Mouse (Mus musculus): Measurements from ENCODE around the gene Vezt. TPM values are rescaled to one million over a fixed set of nuclear protein-coding genes. Genes with fewer than 3 reads are reported as not detected.

Vezt gene
- polyA plus RNA-seq, 1 experiment from 2014 or later: 70.2 TPM

GRCm38 (mm10) chr10:93907376-93907775 lies 128.2 kb downstream of the Vezt start:
- H3K4me3 ChIP-seq (ENCODE audit: low read depth, low read length): no peak overlapping the region
- H3K9ac ChIP-seq (ENCODE audit: low read length): no peak overlapping the region
- H3K27ac ChIP-seq (ENCODE audit: low read depth, low read length): no peak overlapping the region
- H3K27me3 ChIP-seq (replicated peaks; ENCODE audit: control insufficient read depth, insufficient read depth, low read length): no peaks in the 10 kb centered on the region
- H3K4me2 ChIP-seq (ENCODE audit: low read length): no peak overlapping the region
- 55% methylated on average over 10 of the region's 10 CpGs for WGBS
- DNase-seq (ENCODE audit: low spot score) (no peak), ATAC-seq (no peak)
- no peaks in the 10 kb centered on the region for H3K9me3 ChIP-seq (replicated peaks; ENCODE audit: control insufficient read depth, low read length)
- H3K4me1 ChIP-seq (ENCODE audit: control insufficient read depth, insufficient read depth, low read length): no peaks in the 10 kb centered on the region
- H3K36me3 ChIP-seq (ENCODE audit: control insufficient read depth, insufficient read depth, low read length): no peaks in the 10 kb centered on the region

DNA sequence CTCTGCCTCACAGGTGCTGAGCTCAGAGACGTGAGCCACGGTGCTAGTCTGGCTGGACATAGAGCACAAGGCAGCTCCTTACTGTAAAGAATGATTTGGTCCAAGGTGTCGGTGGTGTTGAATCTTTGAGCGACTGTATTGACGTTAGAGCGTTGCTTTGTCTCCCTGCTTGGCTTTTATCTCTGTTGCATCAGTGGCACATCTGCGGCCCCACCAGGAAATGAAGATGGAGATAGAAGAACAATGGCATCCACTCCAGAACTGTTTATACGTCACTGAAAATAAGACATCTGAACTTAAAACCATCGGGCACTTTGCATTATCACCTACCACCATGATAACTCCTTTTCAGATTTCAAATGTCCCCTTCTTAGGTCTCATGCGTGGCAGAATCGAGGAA lies 135.7 kb downstream of the Vezt start:
- Histone ChIP-seq H3K27ac (ENCODE audit: low read depth, low read length) (no peak overlapping the region), H3K4me1 (ENCODE audit: control insufficient read depth, insufficient read depth, low read length) (no peaks in the 10 kb centered on the region), H3K9me3 (replicated peaks; ENCODE audit: control insufficient read depth, low read length) (no peaks in the 10 kb centered on the region), H3K4me3 (ENCODE audit: low read depth, low read length) (no peak overlapping the region), H3K4me2 (ENCODE audit: low read length) (no peak overlapping the region), H3K9ac (ENCODE audit: low read length) (no peak overlapping the region), H3K36me3 (ENCODE audit: control insufficient read depth, insufficient read depth, low read length) (no peaks in the 10 kb centered on the region), H3K27me3 (replicated peaks; ENCODE audit: control insufficient read depth, insufficient read depth, low read length) (no peaks in the 10 kb centered on the region)
- DNase-seq (ENCODE audit: low spot score) (no peak), ATAC-seq (no peak)
- 92% methylated on average over 11 of the region's 11 CpGs for WGBS

GRCm38 (mm10) chr10:93899303-93899702 lies 136.3 kb downstream of the Vezt start:
- H3K4me1 ChIP-seq (ENCODE audit: control insufficient read depth, insufficient read depth, low read length): no peaks in the 10 kb centered on the region
- no peak for ATAC-seq
- 74% methylated on average over 2 of the region's 2 CpGs for WGBS

GRCm38 (mm10) chr10:93897043-93897646 lies 138.5 kb downstream of the Vezt start, which contains the start of gene Metap2:
Gene Metap2 (minus strand): TSS chr10:93897093.
- Histone ChIP-seq H3K27me3 (replicated peaks; ENCODE audit: control insufficient read depth, insufficient read depth, low read length) (no peaks in the 10 kb centered on the region), H3K4me2 (ENCODE audit: low read length) (no peak within 1 kb of the TSS), H3K4me1 (ENCODE audit: control insufficient read depth, insufficient read depth, low read length) (no peaks in the 10 kb centered on the region), H3K36me3 (ENCODE audit: control insufficient read depth, insufficient read depth, low read length) (no peaks in the 10 kb centered on the region), H3K27ac (ENCODE audit: low read depth, low read length) (no peak within 1 kb of the TSS), H3K9me3 (replicated peaks; ENCODE audit: control insufficient read depth, low read length) (no peaks in the 10 kb centered on the region), H3K4me3 (ENCODE audit: low read depth, low read length) (no peak within 1 kb of the TSS), H3K9ac (ENCODE audit: low read length) (no peak within 1 kb of the TSS)
- ATAC-seq: no peak
- WGBS: 63% methylated on average over 7 of the region's 7 CpGs
- no peak for DNase-seq (ENCODE audit: low spot score)

More at GRCm38 (mm10) chr10:93899303-93899702, 136.3 kb downstream of the Vezt start:
- no peak overlapping the region for H3K9ac ChIP-seq (ENCODE audit: low read length)
- no peaks in the 10 kb centered on the region for H3K27me3 ChIP-seq (replicated peaks; ENCODE audit: control insufficient read depth, insufficient read depth, low read length)
- H3K4me2 ChIP-seq (ENCODE audit: low read length): no peak overlapping the region
- no peak overlapping the region for H3K27ac ChIP-seq (ENCODE audit: low read depth, low read length)
- DNase-seq (ENCODE audit: low spot score): no peak
- no peak overlapping the region for H3K4me3 ChIP-seq (ENCODE audit: low read depth, low read length)
- H3K36me3 ChIP-seq (ENCODE audit: control insufficient read depth, insufficient read depth, low read length): no peaks in the 10 kb centered on the region
- no peaks in the 10 kb centered on the region for H3K9me3 ChIP-seq (replicated peaks; ENCODE audit: control insufficient read depth, low read length)

- H3K9ac ChIP-seq (ENCODE audit: low read length): no peak overlapping the region
- no peak for ATAC-seq
- 96% methylated on average over 4 of the region's 4 CpGs for WGBS
Measured at GRCm38 (mm10) chr10:93892551-93892950, 143.1 kb downstream of the Vezt start.

DNA sequence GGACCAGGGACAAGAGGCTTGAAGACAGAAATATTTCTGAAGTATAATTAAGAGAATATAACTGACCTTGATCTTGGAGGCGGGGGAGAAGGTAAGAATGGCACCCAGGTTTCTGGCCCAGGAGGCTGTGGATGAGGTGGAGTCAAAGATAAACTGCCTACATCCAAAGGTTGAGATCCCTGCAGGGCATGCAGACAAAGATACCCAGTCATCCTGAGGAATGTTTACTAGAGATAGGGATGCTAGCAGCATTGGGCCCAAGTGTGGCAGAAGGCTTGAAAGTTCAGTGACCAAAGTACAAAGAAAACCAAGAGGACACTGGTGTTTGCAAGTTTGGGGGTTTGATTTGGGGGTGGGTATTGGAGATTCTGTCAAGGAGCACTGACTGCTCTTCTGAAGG lies 144.6 kb downstream of the Vezt start:
- Histone ChIP-seq H3K27ac (ENCODE audit: low read depth, low read length) (no peak overlapping the region), H3K4me2 (ENCODE audit: low read length) (no peak overlapping the region), H3K36me3 (ENCODE audit: control insufficient read depth, insufficient read depth, low read length) (peaks cover 10% of the 10 kb centered on the region), H3K9me3 (replicated peaks; ENCODE audit: control insufficient read depth, low read length) (no peaks in the 10 kb centered on the region), H3K27me3 (replicated peaks; ENCODE audit: control insufficient read depth, insufficient read depth, low read length) (no peaks in the 10 kb centered on the region), H3K9ac (ENCODE audit: low read length) (no peak overlapping the region), H3K4me3 (ENCODE audit: low read depth, low read length) (no peak overlapping the region), H3K4me1 (ENCODE audit: control insufficient read depth, insufficient read depth, low read length) (0 out of 2 replicates have a peak, but pooled peaks cover 3% of the 10 kb centered on the region)
- no peak for DNase-seq (ENCODE audit: low spot score)
- 100% methylated on average over 1 of the region's 1 CpGs for WGBS
- no peak for ATAC-seq

More at GRCm38 (mm10) chr10:93892551-93892950, 143.1 kb downstream of the Vezt start:
- no peaks in the 10 kb centered on the region for H3K36me3 ChIP-seq (ENCODE audit: control insufficient read depth, insufficient read depth, low read length)
- no peak overlapping the region for H3K4me2 ChIP-seq (ENCODE audit: low read length)
- no peaks in the 10 kb centered on the region for H3K27me3 ChIP-seq (replicated peaks; ENCODE audit: control insufficient read depth, insufficient read depth, low read length)
- DNase-seq (ENCODE audit: low spot score): no peak
- H3K9me3 ChIP-seq (replicated peaks; ENCODE audit: control insufficient read depth, low read length): no peaks in the 10 kb centered on the region
- 0 out of 2 replicates have a peak, but pooled peaks cover 3% of the 10 kb centered on the region for H3K4me1 ChIP-seq (ENCODE audit: control insufficient read depth, insufficient read depth, low read length)
- H3K4me3 ChIP-seq (ENCODE audit: low read depth, low read length): no peak overlapping the region
- H3K27ac ChIP-seq (ENCODE audit: low read depth, low read length): no peak overlapping the region

- WGBS: 64% methylated on average over 4 of the region's 4 CpGs
- ATAC-seq: no peak
- DNase-seq (ENCODE audit: low spot score): no peak
- Histone ChIP-seq H3K27ac (ENCODE audit: low read depth, low read length) (no peak overlapping the region), H3K9me3 (replicated peaks; ENCODE audit: control insufficient read depth, low read length) (no peaks in the 10 kb centered on the region), H3K4me2 (ENCODE audit: low read length) (peak overlapping the region; percentile 91), H3K27me3 (replicated peaks; ENCODE audit: control insufficient read depth, insufficient read depth, low read length) (no peaks in the 10 kb centered on the region), H3K9ac (ENCODE audit: low read length) (peak overlapping the region; percentile 91; the same call in 1 of the 2 replicates), H3K36me3 (ENCODE audit: control insufficient read depth, insufficient read depth, low read length) (peaks cover 15% of the 10 kb centered on the region), H3K4me1 (ENCODE audit: control insufficient read depth, insufficient read depth, low read length) (0 out of 2 replicates have a peak, but pooled peaks cover 3% of the 10 kb centered on the region), H3K4me3 (ENCODE audit: low read depth, low read length) (peak overlapping the region; percentile 98; the same call in 1 of the 2 replicates)
Measured at GRCm38 (mm10) chr10:93890565-93890964, 145.1 kb downstream of the Vezt start.

DNA sequence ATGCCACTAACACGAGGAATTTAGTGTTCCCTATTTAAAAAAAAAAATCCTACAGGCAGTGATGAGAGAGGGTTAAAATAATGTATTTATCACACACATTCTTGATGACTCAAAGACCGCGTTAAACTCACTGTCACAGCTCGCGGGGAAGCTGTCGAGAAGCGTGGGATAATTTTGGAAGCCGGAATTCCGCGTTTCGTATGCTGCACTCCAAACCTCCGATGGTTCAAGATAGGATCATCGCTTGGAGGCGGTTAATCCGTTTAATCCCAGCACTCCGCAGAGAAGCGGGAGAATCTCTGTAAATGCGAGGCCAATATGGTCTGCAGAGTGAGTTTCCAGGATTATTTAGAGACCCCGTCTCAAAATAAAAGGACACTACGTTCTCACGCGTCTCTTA lies 145.6 kb downstream of the Vezt start:
- H3K4me3 ChIP-seq (ENCODE audit: low read depth, low read length): peak overlapping the region; percentile 98
- peaks cover 21% of the 10 kb centered on the region for H3K36me3 ChIP-seq (ENCODE audit: control insufficient read depth, insufficient read depth, low read length)
- H3K9me3 ChIP-seq (replicated peaks; ENCODE audit: control insufficient read depth, low read length): no peaks in the 10 kb centered on the region
- H3K4me2 ChIP-seq (ENCODE audit: low read length): peak overlapping the region; percentile 91
- H3K9ac ChIP-seq (ENCODE audit: low read length): peak overlapping the region; percentile 91
- peak overlapping the region; percentile 85; the same call in 1 of the 2 replicates for H3K27ac ChIP-seq (ENCODE audit: low read depth, low read length)
- no peaks in the 10 kb centered on the region for H3K27me3 ChIP-seq (replicated peaks; ENCODE audit: control insufficient read depth, insufficient read depth, low read length)
- H3K4me1 ChIP-seq (ENCODE audit: control insufficient read depth, insufficient read depth, low read length): 0 out of 2 replicates have a peak, but pooled peaks cover 3% of the 10 kb centered on the region
- under 1% methylated on average over 22 of the region's 22 CpGs for WGBS
- ATAC-seq: no peak; the same call in 1 of the 2 replicates
- no peak for DNase-seq (ENCODE audit: low spot score)

- Histone ChIP-seq H3K4me3 (ENCODE audit: low read depth, low read length) (peak overlapping the region; percentile 98), H3K36me3 (ENCODE audit: control insufficient read depth, insufficient read depth, low read length) (peaks cover 25% of the 10 kb centered on the region), H3K27ac (ENCODE audit: low read depth, low read length) (peak overlapping the region; percentile 85), H3K9me3 (replicated peaks; ENCODE audit: control insufficient read depth, low read length) (no peaks in the 10 kb centered on the region), H3K9ac (ENCODE audit: low read length) (peak overlapping the region; percentile 91), H3K4me2 (ENCODE audit: low read length) (peak overlapping the region; percentile 91), H3K27me3 (replicated peaks; ENCODE audit: control insufficient read depth, insufficient read depth, low read length) (no peaks in the 10 kb centered on the region), H3K4me1 (ENCODE audit: control insufficient read depth, insufficient read depth, low read length) (0 out of 2 replicates have a peak, but pooled peaks cover 3% of the 10 kb centered on the region)
- peak; percentile 96 for DNase-seq (ENCODE audit: low spot score)
- WGBS: 1% methylated on average over 24 of the region's 30 CpGs
- peak; percentile 99 for ATAC-seq
Measured at GRCm38 (mm10) chr10:93889579-93889950, 146.1 kb downstream of the Vezt start.
